Mouse (Mus musculus): ENCODE measurements around the gene B3galt2.

The B3galt2 gene

DNA sequence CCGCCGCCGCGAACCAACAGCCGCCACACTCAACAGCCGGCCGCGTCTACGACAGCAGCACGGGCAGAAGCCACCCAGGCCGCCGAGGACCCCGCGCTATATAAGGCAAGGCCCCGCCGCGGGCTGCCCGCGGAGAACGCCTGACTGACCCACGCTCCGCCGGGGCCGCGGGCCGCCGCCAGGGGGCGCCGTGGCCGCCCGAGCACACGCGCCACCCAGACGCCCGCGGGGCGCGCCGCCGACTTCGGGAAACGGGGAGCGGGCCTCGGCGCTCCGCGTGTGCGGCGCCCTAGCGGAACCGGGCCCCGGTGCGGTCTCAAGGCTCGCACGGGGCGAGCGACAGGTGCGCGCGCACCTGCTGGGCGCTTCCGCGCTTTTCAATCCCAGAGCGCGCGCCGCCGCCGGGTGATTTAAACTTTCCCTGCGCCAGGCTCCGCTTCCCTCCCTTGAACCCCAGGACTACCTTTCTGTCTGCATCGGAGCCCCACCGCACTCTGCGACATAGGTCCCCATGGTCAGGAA is 62.3 kb downstream of the B3galt2 start, which contains the start of gene Cdc73:
Gene Cdc73, minus strand, starts transcription at position 153 of the 522 bp plus-strand sequence.
- DNase-seq (ENCODE audit: low read depth, low spot score), result peak; percentile 91
